Mouse (Mus musculus) hematopoietic stem cell, adult 5-6 weeks (primary cell): ENCODE results near the gene Il25. TPM values are rescaled to one million over a fixed set of nuclear protein-coding genes. Genes with fewer than 3 reads are reported as not detected.

Source experiments
- ATAC-seq, 2 experiments: fragments of 125-278 bp in 1 of 2; replicated peaks in 1 of 2; 2 replicates each; pipeline ENCODE4 v1.8.0; 2016 to 2017; ENCODE audit warnings: inconsistent platforms in 2 of 2, mild to moderate bottlenecking in 2 of 2, moderate number of reproducible peaks in 2 of 2, low read depth in 1 of 2, moderate TSS enrichment in 1 of 2; ENCODE audit not compliant: low FRiP score in 2 of 2, poor library complexity in 2 of 2, severe bottlenecking in 2 of 2, insufficient read depth in 1 of 2, low TSS enrichment in 1 of 2
- total RNA-seq: library from RNA; stranded (forward); fragments of 172-1452, 232-1000 nt; gene quantifications from 2 replicates; pipeline ENCODE4 v1.2.3, GENCODE M21; 2017

Il25 gene
- total RNA-seq, result not detected in 2 replicates

- no peak for ATAC-seq
Observed at GRCm38 (mm10) chr14:54932645-54933150, at the start of gene Il25. Il25 (plus strand) TSS chr14:54932695.

- peak; percentile 82 to 83 for ATAC-seq
Observed at GRCm38 (mm10) chr14:54883154-54884021, 49.1 kb upstream of the Il25 start, which contains the start of the genes Bcl2l2 and Gm20521. Bcl2l2 (plus strand) TSS chr14:54883377. Gm20521 (plus strand) TSS chr14:54883441.

DNA sequence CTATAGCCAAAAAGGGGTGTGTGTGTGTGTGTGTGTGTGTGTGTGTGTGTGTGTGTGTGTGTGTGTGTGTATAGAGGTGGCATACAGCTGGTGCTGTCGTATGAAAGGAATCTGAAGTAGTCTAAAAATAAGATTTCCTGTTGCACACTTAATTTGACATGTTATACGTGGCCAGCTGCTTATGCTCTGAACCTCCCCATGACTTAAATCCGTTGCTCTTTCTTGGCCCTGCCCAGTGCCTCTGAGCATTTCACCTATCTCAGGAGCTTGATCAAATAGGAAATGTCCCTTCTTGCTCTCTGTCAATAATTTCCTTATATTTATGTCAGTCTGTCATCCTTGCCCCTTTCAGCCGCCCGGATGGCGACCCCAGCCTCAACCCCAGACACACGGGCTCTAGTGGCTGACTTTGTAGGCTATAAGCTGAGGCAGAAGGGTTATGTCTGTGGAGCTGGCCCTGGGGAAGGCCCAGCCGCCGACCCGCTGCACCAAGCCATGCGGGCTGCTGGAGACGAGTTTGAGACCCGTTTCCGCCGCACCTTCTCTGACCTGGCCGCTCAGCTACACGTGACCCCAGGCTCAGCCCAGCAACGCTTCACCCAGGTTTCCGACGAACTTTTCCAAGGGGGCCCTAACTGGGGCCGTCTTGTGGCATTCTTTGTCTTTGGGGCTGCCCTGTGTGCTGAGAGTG, 48.3 kb upstream of the Il25 start:
- ATAC-seq, result 0 out of 4 replicates have a peak, but pooled peaks of 1 of the 2 experiments have one; percentile 14

DNA sequence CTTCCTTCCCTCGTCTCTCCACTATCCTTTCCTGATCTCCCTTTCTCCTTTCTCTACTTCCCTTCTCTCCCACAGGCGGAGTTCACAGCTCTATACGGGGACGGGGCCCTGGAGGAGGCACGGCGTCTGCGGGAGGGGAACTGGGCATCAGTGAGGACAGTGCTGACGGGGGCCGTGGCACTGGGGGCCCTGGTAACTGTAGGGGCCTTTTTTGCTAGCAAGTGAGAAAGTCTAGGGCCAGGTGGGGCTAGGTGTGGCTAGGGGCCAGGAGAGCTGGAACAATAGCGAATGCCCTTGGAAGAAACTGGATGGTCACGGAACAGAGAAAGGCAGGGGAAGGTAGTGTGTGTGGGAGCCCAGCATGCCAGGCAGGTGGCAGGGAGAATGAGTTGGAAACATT, 47.2 kb upstream of the Il25 start:
- ATAC-seq, result no peak

DNA sequence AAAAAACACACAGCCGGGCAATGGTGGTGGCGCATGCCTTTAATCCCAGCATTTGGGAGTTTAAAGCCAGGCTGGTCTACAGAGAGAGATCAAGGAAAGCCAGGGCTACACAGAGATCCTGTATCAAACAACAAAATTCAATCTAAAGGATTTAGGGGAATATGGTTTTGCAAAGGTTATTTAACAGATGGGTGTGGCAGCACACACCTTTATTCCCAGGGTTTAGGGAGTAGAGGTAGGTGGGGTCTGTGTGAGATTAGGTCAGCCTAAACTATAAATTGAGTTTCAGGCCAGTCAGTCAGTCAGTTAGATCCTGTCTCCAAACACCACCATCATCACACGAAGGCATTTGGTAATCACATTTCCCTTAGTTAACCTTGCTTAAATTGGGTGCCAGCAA, 40.3 kb upstream of the Il25 start, which contains the start of gene Pabpn1:
Pabpn1 (plus strand) TSS at position 301 of the 400 bp plus-strand sequence.
- ATAC-seq, result no peak

DNA sequence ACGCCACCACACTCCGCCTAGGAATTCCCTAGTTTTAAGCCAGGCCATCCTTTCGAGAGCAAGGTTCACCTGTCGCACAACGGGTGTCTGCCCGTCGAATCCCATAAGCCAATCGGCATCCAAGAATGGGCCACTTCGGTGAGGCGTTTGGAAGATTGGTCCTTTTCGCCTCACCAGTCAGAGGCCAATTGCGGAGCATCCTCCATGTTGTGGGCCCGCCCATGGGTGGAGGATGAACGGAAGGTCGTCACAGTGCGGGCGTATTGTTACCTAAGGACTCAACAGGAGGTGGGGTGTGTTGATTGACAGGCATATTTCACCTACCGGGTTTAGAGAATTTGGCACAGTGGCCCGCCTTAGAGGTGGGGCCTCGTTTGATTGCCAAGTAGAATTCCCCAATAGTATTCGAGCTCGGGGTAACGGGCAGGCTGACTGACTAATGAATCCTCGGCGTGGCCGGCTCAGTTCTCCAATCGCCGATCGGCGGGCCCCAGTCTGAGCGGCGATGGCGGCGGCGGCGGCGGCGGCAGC, 38.8 kb upstream of the Il25 start:
- peak; percentile 98 to 99 for ATAC-seq

GRCm38 (mm10) chr14:54894296-54895151, 38.0 kb upstream of the Il25 start:
- ATAC-seq, result peak in 1 of 2 experiments; percentile 11; a peak in 1 of 4 replicates

GRCm38 (mm10) chr14:54897445-54897844, 35.0 kb upstream of the Il25 start:
- ATAC-seq, result no peak

- peak; percentile 70 to 77 for ATAC-seq
Observed at GRCm38 (mm10) chr14:54900383-54900782, 32.1 kb upstream of the Il25 start.

- ATAC-seq, result no peak
Observed at GRCm38 (mm10) chr14:54903641-54904040, 28.9 kb upstream of the Il25 start.

DNA sequence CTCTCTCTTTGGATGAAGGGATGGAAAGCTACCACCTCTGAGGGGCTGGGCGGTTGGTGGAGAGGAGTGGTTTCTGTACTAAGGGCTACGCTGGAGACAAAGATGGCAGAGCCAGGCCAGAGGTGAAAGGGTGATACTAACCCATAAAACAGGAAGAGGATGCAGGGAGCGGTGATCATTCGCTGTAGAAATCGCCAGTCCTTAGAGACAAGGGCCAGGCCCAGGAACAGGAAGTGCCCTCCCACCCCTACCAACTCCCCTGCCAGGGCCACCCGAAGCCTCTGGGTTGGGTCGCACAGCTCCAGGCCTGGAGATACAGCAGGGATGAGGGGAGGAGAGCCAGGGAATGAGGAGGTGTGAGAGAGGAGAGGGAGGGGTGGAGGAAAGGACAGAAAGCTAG, 23.8 kb upstream of the Il25 start:
- no peak for ATAC-seq

- ATAC-seq, result no peak
Observed at GRCm38 (mm10) chr14:54912109-54912850, 20.2 kb upstream of the Il25 start.

DNA sequence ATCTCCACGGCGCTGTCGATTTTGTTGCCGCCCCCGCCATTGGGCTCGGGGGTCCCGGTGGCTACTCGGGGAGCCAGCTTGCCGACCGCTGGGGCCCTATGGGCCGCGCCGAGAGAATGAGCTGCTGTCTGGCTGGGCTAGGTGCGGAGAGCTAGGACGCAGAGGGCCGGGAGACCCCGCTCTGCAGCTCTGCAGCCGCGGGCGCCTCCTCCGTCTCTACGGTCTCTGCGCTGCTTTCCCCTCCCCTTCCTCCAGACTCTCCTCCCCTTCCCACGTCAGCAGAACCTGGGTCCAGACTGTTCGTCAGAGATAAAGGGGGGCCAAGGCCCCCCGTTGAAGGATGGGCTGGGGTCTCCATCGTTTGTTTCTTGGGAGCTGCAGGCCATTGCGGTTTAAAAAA, 19.6 kb upstream of the Il25 start, which contains the start of gene Slc22a17:
Slc22a17 (minus strand) TSS at position 247 of the 400 bp plus-strand sequence.
- peak; percentile 76 to 89 for ATAC-seq

- no peak for ATAC-seq
Observed at GRCm38 (mm10) chr14:54913343-54913742, 19.2 kb upstream of the Il25 start.

DNA sequence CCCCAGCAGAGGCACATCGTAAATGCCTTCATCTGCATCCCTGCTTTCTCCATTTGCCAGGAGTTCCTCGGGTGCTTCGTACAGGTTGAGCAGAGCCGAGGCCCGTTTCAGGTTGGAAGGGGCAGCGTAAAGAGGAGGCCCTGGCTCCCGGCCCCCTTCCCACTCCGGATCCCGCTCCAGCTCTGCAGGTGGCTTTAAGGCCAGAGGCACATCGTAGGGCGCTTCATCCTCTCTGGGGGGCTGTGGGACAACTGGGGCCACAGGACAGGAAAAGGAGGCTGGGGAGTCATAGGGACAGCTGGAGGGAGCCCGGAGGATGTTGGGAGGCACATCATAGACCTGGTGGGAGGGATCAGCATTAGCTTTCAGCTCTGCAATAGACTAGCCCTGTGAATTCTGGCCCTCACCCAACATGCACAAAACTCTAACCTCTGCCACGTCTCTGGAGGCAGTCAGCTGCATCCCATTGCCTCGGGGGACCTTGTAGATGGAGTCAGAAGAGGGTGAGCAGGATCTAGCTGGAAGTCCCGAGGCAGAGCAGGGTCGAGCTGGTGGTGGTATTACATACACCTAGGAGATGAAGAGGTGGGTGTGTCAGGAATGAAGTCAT, 12.3 kb upstream of the Il25 start:
- no peak for ATAC-seq
